Mouse (Mus musculus) erythroblast, adult 5-6 weeks (primary cell): ENCODE data around the gene Wdr91. TPM values are rescaled to one million over a fixed set of nuclear protein-coding genes. Genes with fewer than 3 reads are reported as not detected.

Source experiments
- ATAC-seq: replicated peaks from 2 replicates; pipeline ENCODE4 v1.8.0; 2016; ENCODE audit warnings: moderate number of reproducible peaks, mild to moderate bottlenecking, moderate TSS enrichment, inconsistent platforms; ENCODE audit not compliant: poor library complexity, low FRiP score, severe bottlenecking
- total RNA-seq, 2 experiments: library from RNA; stranded (forward) in 1 of 2; stranded (reverse) in 1 of 2; fragments of 150-400 nt in 1 of 2; fragments of 200-764, 138-1000 nt in 1 of 2; gene quantifications; 2 replicates each; pipeline versions ENCODE4 v1.2.3 to v1.2.4; 2015 to 2017; ENCODE audit warnings: low replicate concordance in 2 of 2

The Wdr91 gene
- total RNA-seq, 2 experiments from 2014 or later: 35.7 to 53.2 TPM

GRCm38 (mm10) chr6:34887131-34887850, 23.4 kb downstream of the Wdr91 start:
- ATAC-seq: no peak

- no peak for ATAC-seq
These were observed 26.0 kb downstream of the Wdr91 start for GRCm38 (mm10) chr6:34884724-34885123.

GRCm38 (mm10) chr6:34879911-34880475, 30.7 kb downstream of the Wdr91 start:
- no peak for ATAC-seq

- ATAC-seq: no peak
These were observed 31.5 kb downstream of the Wdr91 start for GRCm38 (mm10) chr6:34879101-34879740.

DNA sequence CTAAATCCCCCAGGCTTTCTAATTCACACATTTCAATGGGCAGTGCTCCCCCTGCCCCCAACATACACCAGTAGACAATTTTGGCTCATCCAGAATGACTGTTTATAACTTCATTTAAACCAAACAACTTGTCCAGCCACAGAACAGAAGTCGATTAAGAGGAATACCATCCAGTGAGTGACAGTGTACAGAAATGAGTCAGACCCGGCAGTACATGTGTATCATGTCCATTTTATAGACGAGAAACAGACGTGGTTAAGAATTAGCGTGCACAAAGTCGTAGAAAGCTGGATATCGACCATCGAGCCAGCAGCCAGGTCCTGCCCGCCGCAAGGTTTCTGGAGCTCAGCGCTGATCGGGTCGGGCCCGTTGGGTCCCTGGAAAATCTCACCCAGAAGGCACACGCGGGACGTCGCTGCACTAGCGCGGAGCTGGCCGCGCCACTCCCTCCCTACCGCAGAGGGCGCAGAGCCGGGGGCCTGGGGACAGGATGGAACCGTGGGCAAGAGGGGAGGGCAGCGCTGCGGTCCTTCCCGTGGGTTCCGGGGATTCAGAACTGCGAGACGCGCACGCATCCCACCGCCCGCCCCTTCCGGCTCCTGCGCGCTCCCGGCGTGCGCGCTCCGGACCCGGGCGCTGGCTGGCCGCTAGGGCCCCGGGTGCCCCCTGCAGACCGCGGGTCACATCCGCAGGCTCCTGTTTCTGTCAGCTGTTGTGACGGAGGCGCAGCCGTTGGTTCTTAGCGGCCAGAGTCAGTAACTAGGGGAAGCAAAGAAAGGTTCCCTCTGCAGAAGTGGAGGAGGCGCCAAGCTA, 33.0 kb downstream of the Wdr91 start, which contains the start of gene Cyren:
Gene Cyren (minus strand): TSS at position 552 of the 813 bp plus-strand sequence.
- ATAC-seq: peak; percentile 66

DNA sequence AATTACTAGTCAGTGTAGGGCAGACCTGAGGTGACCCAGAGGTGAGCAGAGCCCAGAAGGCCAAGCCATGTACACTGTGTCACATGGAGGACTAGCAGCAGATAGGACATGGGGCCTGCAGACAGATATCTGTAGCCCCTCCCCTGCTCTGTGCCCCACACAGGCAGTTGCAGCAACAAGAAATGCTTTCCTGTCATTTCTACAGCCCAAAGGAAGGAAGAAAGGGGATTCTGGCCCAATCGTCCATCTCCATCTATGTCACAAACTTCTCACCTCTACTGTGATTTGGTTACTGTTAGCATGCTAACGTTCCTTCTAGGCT, 33.9 kb downstream of the Wdr91 start:
- no peak for ATAC-seq

- ATAC-seq: peak; percentile 45
These were observed 34.5 kb downstream of the Wdr91 start for GRCm38 (mm10) chr6:34875966-34876834.

- ATAC-seq: peak; percentile 30
These were observed 35.4 kb downstream of the Wdr91 start for GRCm38 (mm10) chr6:34875268-34875761.

DNA sequence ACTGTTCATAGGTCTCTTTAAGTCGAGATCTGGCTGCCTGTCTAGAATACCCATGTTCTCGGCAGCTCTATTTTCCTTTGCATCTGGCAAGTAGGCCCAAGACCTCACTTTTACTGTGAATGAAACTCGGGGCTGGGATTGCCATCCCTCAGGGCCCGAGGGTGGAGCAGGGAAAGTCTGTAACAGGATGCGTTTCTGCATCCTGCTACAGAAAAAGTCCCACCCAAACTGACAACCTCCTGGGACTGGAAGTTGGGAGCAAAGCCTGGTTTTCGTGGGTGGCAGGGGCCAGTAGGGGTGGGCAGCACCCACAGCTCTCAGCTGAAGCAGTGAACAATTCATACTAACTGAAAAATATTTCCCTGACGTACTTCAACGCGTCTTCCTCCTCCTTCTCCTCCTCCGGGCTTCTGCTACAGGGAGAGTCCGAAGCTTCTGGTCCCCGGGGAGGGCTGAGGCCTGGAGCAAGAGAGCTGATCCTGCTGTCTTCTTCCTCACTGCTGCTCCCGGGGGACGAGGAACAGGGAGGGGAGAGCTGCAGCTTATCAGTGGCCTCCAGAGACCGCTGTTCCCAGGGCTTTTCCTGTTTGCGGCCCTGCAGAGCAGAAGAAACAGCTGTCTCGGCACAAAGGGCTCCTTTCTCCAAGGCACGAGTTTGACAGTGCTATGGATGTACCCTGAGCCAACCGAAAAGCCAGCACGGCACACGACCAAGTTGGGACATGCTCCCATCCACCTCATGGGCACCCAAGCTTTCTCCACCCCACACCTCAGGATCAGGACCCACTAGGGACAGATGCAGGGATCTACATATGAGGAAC, 36.4 kb downstream of the Wdr91 start:
- peak; percentile 49 for ATAC-seq

DNA sequence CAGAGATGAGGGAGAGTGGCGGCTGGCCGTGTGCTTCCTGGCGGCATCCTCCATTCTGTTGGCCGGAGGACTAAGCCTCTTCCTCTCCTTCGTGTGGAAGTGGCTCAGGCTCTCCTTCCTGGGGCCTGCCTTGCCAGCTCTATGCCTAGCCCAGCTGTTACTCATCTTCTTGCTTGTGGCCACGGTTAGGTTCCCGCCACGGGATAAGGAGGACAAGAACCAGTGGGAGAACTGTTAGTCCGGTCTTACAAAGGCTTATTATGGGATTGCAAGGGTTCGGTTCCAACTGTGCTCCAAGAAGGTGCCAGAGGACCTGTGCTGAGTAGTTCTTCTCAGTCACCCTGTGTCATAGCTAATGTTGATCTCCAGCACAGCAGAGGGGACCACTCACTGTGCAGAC, 37.8 kb downstream of the Wdr91 start:
- no peak for ATAC-seq

- no peak for ATAC-seq
These were observed 38.7 kb downstream of the Wdr91 start for GRCm38 (mm10) chr6:34871929-34872328.

DNA sequence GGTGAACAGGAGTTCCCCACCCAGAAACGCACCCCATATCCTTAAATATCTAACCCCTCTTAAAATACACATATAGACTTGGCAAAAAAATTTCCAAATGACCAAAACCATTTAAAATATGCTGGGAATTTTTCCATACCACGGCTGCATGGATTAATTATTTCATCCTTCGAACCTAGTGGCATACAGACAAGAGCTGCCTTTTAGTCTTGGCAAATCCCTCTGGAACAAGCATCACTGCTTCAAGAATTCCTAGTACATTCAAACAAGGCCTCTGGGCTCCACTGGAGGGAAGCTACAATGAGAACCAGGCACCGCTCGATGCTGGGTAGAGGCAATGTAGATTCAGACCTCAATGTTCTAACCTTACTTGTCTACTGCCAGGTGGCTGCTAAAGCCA, 40.0 kb downstream of the Wdr91 start:
- ATAC-seq: no peak

DNA sequence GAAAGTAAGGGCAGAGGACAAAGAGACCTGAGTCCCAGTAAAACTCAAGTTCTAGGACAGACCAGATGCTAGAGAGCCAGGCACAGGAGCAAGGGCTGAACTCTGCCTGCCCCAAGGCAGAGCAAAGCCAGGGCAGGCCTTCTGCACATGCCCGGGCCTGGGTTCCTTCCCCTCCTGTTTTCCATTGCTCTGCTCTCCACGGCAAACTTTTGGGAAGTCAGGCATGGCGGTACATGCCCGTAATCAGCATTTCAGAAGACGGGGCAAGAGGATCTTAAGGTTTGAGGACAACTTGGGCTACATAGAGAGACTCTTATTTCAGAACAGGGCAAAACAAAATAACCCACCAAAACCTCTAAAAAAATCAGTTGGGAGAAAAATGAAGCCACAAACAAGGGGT, 40.5 kb downstream of the Wdr91 start:
- ATAC-seq: no peak

- ATAC-seq: peak; percentile 62
These were observed 41.3 kb downstream of the Wdr91 start for GRCm38 (mm10) chr6:34869225-34869915.

- ATAC-seq: no peak; the same call in 1 of the 2 replicates
These were observed 42.0 kb downstream of the Wdr91 start for GRCm38 (mm10) chr6:34868507-34869217.

DNA sequence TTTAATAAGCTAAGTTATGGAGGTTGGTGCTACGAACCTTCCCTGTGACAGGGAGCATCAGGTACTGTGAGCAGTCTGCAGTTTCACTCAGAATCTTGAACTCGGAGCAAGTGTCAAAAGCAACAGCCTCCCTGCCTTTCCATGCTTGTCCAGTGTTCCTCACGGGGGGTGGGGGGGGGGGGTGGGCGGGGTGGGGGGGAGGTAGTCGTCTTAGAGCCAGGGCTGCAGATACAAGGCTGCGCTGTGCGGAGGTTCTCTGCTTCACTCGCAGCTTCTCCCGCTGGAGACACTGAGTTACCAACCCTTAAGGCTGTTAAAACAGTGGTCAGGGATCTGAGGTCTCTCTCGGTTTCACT, 42.7 kb downstream of the Wdr91 start:
- ATAC-seq: no peak

DNA sequence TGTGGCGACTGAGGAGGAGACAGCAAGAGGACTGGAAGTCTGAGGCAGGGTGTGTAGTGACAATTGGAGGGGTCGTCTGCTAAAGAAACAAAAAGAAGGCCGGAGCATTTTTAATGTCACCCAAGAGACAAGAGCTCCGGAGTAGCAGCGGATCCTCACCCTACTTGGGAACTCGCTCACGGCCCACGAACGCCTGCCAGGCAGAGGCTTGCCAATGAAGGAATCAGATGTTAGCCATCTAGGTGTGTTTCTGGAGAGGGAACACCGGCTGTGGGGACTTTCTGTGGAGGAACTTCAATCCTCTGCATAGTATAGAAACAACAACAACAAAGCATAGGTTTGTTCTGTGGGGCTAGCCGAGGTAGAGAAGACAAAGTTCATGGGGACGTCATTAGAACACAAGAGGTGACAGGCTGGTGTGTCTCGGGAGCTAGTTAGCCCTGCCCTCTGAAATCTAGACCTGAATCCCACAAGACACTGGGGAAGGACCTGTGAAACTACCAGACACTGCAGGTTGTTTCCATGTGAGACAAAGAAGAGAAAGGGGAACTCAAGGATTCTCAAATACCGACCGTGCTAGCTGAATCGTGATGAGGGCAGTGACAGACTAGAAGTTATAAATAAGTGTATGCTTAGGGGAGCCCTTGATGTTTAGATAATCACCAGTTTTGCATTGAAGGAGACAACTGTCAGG, 43.2 kb downstream of the Wdr91 start:
- ATAC-seq: no peak
